Mouse (Mus musculus): ENCODE data around the gene Tgif1.
A peak's percentile ranks its signal among the peaks of the same experiment; 100 is the strongest.
"Not testable (repeated sequence)": the region's sequence is repeated elsewhere in the genome, so short reads cannot be mapped to it uniquely, and the experiment has no call there.

Gene Tgif1

DNA sequence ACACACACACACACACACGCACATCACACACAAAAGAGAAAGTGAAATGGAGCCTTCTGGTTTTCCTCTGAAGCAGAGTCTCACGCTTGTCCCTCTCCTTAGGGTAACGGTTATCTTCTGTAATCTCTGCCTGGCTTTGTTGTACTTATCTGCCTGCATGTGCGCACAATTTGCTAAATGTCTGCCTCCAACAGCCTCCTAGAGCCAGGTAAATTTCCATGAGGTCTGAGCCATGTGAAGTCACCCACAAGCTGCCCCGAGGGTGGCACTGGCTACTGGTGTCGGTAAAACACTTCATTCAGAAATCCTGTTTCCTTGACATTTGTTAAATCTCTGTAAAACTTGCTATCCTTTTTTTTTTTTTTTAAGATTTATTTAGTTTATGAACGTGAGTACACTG, 15.3 kb downstream of the Tgif1 start:
- no peak for DNase-seq

DNA sequence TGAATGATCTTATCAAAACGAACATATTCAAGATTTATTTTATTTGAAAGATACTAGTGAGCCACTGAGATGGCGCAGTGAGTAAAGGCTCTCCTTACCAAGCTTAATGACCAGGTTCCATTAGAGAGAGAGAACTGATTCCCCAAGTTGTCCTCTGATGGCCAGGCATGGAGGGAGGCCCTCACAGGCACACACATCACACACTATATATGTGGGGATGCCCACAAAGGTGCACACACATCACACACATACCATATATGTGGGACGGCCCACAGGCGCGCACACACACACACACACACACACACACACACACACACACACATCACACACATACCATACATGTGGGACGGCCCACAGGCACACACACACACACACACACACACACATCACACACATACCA, 15.9 kb downstream of the Tgif1 start:
- not testable (repeated sequence) for DNase-seq

DNA sequence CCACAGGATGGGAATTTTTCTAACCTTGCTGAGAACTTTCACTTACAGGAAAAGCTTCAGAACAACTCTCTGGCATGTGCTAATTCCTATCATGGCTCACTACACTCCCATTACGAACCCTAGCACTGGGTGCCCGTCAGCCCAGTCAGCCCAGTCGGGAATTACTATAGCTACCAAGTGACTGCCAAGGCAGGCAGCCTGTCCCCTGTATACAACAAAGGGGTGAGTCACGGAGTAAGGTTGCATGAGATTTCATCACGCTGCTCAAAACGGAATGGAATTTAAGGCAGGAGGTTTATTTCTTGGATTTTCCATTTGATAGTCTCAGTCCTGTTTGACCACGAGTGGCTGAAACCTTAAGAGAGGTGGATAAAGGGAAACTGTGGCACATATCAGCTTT, 16.5 kb downstream of the Tgif1 start:
- no peak for DNase-seq

DNA sequence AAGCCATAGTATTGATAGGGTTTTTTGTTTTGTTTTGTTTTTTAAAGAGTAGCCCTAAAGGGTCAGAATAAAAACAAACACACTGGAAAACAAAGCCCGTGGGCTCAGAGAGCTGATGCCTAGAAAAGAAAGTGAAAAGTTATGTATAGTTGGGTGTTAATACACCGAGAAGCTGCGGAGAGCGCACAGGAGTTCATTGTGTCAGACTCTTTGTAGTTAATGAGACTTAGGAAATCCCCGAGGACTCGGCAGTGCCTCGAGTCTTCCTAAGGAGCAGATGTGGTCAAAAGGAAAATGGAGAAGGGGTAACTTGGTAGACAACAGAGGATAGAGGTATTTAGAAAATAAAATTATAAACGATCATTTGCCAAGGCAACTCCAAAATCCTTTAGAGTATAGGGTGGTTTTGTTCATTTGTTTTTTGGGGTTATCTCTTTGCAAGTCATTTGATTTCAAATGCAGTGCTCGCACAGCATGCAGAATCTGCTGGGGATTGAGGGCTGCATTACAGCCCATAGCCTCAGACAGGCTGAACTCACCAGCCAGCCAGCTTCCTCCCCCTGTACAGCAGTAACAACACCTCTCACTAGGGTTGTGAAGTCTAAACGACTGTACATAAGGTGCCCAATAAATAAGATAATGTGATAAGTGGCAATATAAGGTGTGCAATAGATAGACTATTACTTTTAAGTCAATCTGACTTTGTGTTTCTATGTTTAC, 18.1 kb downstream of the Tgif1 start:
- no peak for DNase-seq

DNA sequence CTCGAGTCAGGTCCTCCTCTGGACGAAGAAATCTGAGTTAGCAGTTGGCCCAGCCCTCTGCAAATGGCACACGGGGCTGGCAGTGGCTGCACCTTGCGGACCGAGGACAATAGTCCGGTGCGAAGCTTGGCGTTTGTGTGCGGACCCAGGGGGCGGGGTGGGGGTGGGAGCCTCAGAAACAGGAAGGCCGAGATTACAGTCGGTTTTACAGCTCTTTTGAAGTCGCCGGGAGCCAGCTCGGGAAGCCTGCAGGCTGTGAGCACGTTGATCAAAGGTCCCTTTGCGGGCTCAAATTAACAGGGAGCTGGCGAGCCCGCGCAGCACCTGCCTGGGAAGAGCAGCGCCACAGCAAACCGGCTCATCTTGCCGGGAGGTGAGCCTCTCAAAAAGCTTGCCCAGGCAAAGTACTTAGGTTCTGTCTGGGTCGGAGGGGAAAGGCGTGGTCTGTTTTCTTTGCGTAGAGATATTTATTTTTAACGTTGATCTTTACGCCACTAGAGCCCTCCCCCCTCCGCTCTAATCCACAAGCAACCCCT, 18.8 kb downstream of the Tgif1 start:
- DNase-seq: peak; percentile 29 to 35

DNA sequence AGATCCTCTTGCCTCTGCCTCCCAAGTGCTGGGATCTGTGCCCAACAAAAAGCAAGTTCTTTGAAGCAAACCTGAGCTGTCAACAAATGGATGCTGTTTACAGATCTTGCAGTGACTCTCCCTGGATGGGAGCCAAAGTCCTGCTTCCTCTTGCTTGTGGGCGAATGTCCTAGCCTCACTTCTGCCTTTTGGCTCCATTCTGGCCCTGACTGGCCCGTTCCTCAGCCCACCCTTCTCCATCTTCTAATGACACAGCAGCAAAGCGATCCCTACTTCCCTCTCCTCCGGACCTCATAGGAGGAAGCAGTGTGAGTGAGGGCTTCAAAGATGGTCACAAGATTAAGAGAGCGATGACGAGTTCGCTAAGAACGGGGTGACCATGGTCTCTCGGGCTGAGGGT, 20.8 kb downstream of the Tgif1 start:
- peak; percentile 62 to 71 for DNase-seq

DNA sequence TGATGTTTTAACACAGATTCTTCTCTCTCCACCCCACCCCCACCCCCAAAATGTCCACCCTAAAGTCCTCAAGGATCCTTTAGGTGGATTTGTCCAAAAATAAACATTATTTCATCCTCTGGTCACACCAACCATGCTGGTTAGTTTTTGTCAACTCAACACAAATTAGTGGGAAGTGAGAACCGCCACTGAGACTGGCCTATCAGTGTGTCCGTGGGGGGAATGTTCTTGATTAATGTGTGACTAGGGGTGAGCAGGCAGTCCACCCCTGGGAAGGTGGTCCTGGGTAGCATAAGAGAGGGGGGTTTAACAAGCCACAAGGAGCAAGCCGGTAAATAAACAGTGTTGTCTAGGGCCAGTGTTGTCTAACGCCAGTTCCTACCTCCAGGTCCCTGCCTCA, 21.8 kb downstream of the Tgif1 start:
- DNase-seq: no peak

DNA sequence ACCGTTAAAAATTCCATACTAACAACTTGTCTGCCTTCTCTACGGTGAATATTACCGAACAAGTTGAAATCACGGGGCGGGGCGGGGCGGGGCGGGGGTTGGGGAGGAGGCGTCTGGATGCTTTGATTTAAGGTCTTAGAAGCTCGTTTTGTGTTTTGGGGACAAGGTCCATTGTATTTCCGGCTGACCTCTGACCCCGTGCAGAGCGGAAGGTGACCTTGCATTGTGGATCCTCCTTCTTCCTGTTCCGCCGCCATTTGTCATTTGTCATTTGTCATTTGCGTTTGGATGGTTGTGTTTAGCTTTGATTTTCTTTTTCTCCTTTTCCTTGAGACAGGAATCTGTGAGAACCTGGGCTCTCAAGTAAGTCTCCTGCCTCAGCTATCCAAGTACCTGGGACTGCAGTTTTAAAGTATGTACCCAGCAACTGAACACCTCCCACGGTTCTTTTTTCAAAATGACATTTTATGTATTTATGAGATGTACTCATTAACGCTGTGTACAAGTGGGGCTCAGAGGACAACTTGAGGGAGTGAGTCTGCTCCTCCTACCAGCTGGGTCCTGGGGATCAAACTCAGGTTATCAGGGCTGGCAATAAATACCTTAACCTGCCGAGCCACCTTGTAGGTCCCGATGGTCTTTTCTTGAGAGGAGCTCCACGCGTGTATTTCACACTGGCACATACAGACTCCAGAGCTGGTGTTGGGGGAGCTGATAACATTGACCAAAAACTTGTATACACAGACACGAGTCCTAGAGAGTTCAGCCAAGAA, 23.2 kb downstream of the Tgif1 start:
- DNase-seq: no peak

DNA sequence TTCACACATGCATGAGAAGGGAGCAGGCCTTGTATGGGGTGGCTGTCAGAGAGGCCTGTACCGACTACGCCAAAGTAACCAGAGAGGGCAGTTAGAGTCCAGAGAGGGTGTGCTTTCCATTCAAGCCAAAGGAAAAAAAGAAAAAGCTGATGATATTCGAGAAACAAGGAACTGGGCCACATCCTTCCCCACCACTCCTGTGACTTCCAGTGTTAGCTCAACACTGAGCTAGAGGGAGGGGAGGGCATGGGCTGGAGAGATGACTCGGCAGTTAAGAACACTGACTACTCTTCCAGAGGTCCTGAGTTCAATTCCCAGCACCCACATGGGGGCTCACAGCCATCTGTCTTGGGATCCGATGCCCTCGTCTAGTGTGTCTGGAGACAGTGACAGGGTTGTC, 24.1 kb downstream of the Tgif1 start:
- DNase-seq: no peak

DNA sequence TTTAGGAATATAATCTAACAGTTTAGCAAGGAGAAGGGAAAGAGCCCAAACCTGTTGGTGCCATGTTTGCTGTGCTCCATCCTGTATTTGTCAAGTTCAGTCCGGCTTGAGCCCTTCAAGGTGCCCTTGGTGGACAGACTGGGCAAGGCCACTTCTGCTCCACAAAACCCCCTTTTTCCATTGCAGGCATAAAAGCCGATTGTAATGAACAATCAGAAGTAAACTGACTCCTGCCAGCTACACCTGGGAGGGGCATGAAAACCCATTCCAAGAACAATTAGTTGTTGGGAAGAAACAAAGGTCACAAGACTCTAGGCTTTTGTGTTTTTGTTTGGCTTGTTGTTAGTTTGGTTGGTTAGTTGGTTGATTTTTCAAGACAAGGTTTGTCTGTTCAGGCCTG, 24.8 kb downstream of the Tgif1 start:
- no peak for DNase-seq

DNA sequence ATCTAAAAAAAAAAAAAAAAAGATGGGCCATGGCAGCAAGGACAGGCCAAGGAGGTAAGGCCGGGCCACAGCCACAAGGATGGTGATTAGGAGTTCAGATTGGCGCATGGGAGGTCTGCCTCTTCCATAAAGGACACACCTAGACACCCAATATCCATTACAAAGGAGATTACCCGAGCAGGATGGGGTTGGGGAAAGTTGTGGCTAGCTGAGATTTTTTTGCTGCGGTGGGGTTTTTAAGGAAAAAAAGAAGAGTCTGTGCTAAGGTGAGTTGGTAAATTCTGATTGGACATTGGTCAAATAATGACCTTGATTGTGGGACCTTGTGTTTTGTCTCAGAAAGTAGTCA, 25.2 kb downstream of the Tgif1 start:
- DNase-seq: no peak

DNA sequence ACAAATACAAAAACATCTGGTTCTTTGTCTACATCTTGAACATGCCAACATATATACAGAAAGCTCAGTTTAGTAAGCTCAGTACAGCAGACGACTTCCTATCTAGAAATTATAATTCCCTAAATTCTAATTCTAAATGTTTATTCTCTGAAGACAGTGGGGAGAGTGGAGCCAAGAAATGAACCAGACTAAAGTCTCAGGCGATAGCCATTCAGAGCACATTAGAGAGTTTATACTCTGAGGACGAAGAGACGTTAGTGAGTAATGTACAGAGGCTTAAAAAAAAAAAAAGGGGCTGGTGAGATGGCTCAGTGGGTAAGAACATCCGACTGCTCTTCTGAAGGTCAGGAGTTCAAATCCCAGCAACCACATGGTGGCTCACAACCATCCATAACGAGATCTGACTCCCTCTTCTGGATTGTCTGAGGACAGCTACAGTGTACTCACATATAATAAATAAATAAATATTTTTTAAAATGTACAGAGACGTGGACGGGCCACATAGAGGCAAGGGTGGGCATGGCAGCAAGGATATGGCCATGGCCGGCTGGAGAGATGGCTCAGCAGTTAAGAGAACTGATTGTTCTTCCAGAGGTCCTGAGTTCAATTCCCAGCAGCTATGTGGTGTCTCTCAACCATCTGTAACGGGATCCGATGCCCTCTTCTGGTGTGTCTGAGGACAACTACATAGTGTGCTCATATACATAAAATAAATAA, 25.7 kb downstream of the Tgif1 start:
- not testable (repeated sequence) for DNase-seq

DNA sequence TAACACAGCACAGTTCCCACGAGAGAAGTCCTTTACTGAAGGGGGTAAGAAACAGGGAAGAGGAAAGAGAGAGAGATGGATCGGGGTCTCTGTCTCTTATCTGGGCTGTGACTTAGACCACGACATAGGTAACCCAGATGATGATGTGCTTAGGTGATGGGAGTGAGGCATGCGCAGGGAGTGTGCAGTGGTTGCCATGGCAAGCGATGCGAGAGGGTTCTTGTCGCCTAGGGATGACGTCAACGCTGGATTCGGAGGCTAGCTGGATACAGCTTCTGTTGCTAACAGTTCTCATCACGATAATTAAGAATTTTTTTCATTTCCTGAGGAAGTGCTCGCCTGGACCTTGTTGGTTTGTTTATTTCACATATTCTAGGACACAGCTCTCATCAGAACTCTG, 27.1 kb downstream of the Tgif1 start:
- DNase-seq: no peak

DNA sequence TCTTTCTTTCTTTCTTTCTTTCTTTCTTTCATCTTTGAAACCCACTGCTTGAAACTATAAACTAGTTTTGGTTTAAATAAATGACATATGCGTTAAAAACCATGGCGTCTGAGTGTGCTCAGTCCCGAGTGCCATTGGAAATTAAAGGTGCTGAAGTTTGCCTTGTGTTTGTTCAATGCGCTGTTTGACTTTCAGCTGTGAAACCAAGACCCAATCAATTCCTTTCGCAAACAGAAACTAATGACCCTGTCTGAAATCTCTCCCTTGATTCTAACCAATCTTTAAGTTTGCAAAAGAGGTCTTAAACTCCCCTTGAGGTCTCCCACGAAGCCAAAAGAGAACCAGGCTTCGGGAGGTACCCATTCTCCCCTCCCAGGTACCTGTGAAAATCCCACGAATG, 30.3 kb downstream of the Tgif1 start:
- no peak for DNase-seq

DNA sequence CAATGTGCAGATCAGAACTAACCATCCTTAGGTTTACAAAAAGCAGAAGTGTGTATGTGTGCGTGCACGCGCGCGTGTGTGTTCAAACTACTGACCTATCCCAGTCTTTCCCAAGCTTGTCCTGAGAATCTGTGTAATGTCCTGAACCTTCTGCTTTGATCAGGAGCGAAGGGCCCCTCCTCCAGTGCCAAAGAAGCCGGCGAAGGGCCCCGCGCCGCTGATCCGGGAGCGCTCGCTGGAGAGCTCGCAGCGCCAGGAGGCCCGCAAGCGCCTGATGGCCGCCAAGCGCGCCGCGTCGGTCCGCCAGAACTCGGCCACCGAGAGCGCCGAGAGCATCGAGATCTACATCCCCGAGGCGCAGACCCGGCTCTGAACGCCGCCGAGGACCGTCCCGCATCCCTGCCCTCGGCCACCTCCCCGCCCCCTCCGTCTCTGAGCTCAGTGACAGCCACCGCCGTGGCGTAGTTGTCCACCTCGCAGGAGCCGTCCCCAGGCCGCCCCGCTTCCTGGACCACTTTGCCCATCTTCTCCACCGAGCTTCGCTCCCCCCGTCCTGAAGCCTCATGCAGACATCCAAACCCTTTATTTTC, 35.4 kb downstream of the Tgif1 start:
- peak; percentile 13 to 28 for DNase-seq

DNA sequence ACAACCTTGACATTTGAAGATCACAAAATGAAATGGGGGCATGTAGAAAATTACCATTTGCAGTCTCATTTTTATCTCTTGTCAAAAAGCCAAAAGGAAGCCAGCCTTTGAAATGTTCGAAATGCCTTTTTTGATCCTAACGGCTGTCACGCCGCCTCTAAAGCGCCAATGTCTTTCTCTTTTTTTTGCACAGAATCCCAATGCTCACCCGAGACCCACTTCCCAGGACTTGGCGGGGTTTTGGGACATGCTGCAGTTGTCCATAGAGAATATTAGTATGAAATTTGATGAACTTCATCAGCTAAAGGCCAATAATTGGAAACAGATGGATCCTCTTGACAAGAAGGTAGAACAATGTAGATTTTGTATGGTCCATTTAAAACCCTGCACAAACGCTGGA, 38.3 kb downstream of the Tgif1 start:
- no peak for DNase-seq

DNA sequence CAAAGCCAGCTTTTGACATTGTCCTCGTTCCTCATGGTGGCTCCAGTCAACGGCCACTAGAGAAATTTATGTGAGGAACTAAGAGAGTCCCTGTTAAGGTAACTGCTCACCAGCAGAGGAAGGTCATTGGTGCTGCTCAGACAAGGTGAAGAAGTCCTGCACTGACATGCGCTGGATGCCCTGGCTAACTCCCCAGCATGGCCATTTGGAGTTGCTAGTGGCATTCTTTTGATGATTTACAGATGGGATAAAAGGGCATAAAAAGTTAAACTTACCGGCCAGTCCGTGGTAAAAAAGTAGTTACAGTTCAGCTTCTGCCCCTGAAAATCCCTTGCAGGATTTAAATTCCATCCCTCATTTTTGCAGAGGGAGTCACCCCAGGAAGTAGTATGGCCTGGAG, 42.6 kb downstream of the Tgif1 start:
- DNase-seq: no peak

DNA sequence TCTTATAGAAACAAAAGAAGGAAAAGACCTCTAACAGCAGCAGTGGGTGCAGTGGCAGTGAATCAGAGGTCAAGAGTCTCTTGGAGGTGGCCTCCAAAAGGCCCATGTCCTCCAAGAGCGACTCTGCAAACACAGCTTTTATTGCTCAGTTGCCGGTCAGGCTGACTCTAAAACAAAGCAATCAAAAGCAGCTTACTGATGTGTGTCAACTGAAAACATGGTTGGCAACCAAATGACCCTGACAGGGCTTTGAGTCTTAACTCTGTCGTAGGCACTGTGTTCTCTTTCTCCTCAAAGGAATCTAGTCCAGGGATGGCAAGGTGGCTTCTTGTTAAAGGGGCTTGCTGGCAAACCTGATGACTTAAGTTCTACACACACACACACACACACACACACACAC, 43.6 kb downstream of the Tgif1 start:
- DNase-seq: no peak

DNA sequence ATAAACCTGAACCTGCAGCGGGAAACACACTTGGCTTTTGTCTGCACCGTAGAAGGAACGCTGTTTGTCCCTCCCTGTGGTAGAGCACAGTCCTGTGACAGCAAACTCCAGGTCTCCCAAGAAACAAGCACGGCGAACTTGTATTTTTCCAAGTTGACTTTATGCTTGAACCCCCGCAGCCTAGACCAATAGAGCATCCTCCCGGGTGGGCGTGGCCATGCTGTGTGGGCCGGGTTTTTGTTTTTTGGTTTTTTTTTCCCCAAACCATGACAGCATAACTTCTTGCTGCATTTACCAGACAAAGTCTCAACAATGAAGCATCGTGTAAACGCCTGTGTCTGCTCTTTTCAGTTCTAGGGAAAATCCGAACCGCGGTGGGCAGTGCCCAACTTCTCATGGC, 44.5 kb downstream of the Tgif1 start:
- DNase-seq: no peak

DNA sequence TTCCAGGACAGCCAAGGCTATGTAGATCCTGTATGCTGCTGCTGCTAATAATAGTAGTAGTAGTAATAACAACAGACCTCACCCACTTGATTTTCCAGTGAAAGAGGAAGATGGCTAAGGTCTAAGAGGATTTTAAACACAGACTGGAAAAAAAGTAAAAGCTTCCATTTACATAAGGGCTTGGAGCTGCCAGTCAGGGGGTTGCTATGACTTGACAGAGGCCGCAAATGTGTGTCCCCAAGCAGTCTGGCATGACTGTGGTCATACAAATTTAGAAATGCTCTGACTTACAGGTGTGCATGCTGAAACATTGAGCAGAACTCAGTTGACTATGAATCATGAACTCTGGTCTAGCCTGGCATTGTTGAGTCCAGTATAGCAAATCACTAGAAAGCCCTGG, 45.5 kb downstream of the Tgif1 start:
- DNase-seq: no peak

DNA sequence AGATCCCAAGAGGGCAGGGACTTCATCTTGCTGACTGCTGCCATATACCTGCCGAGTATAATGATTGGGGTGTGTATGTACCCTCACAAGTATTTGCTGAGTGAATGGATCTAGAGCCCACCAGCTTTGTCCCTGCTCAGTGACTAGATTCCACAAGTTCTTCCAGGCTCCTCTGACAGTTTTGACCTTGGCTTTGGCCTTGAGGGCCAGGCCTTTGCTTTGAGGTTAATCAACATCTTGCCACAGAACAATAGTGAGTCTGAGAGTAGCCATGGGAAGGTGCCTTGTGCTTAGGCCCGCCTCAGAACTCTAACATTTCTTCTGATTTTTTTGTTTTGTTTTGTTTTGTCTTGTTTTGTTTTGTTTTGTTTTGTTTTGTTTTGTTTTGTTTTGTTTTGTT, 46.7 kb downstream of the Tgif1 start:
- DNase-seq: no peak

DNA sequence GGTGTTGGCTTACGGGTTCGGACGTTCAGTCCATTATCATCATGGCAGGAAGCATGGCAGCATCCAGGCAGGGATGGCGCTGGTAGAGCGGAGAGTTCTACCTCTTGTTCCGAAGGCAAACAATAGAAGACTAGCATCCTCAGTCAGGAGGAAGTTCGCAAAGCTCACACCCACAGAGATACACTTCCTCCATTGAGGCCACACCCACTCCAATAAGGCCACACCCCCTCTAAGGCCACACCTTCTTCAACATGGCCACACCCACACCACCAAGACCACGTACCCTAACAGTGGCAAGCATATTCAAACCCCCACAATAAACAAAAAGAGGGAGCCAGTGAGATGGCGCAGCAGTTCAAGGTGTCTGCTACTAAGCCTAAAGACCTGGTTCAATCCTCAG, 47.5 kb downstream of the Tgif1 start:
- DNase-seq: no peak

DNA sequence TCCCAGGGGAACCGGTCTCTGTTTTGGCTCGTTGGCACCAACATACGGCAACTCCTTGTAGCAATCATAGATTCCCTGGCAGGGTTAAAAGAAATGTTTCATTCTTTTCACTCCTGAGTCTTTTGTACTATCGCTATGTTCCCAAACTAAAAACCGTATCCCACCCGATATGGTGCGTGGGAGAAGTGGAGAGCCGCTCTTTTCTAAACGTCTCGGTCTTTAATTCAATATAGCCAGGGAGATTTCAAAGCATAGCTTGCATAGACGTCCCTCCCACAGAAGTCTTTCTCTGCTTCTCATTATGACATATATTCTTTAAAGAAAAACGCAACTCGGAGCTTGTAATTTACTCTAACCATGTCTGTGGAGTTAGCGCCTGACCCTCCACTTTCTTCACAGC, 51.3 kb downstream of the Tgif1 start:
- DNase-seq: no peak

DNA sequence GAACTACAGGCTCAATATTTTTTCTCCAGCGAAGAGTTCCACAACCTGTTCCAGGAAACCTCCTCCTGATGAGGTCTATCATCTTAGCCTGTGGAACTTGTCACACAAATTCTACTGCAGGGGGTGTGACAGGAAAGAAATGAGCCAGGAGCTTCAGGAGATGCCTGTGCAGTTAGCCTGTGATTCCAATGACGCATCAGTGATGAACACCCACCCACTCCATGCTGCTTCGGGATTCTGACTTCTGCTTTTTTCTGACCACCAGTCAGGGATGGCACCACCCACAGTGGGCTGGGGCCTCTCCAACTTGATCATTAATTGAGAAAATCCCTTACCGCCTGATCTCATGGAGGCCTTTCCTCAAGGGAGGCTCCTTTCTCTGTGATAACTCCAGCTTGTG, 54.1 kb downstream of the Tgif1 start:
- DNase-seq: no peak

Data from lung, postnatal 4 days (tissue).